Mouse (Mus musculus) heart, adult 2 months (tissue): ENCODE results near the gene Msi2.

Source experiments
- CTCF ChIP-seq: fragments of 200-600 bp; IDR thresholded peaks from 2 replicates; pipeline ENCODE4 v1.8.1; 2022; ENCODE audit warnings: antibody characterized with exemption, mild to moderate bottlenecking, moderate library complexity
- EP300 ChIP-seq: fragments of 200-500 bp; IDR thresholded peaks from 2 replicates; pipeline ENCODE4 v1.6.1; 2011; ENCODE audit warnings: low read depth, low read length, control low read depth; ENCODE audit not compliant: insufficient read depth
- POLR2A ChIP-seq: fragments of 200-500 bp; IDR thresholded peaks from 2 replicates; pipeline ENCODE4 v1.6.1; 2011; ENCODE audit warnings: mild to moderate bottlenecking, low read depth, low read length, control low read depth; ENCODE audit not compliant: insufficient read depth

- peak; percentile 48 for TF ChIP-seq CTCF
- TF ChIP-seq POLR2A = no peak
- no peak for TF ChIP-seq EP300
Measured at GRCm38 (mm10) chr11:88307616-88308543, 410.4 kb downstream of the Msi2 start.
